Mouse (Mus musculus) bone marrow, adult 2 months (tissue): ENCODE measurements around the gene Fam169b.

Experiments used
- CTCF ChIP-seq: fragments of 200-500 bp; IDR thresholded peaks from 2 replicates; pipeline ENCODE4 v1.5.1; 2011; ENCODE audit warnings: low read length, control low read depth; ENCODE audit not compliant: control insufficient read depth, insufficient read depth
- POLR2A ChIP-seq: fragments of 200-500 bp; IDR thresholded peaks from 2 replicates; pipeline ENCODE4 v1.6.1; 2011; ENCODE audit warnings: low read depth, mild to moderate bottlenecking, control low read depth, low read length, borderline replicate concordance; ENCODE audit not compliant: control insufficient read depth

- TF ChIP-seq CTCF (no peak), POLR2A (no peak)
Measured at GRCm38 (mm10) chr7:68272607-68273006, 1.0 kb upstream of the Fam169b start.
